9 mouse cellular contexts compared by ENCODE assay signal in genomic region chr10:96213876-96214275, GRCm38 (mm10).
A peak's percentile ranks its signal among the peaks of the same experiment; 100 is the strongest.
DNase-seq lines count a peak whose midpoint lies in the region; ATAC-seq and TF ChIP-seq lines count a peak whose summit lies in the region.
"Had no signal": no experiment of that assay in that cellular context is flagged by ENCODE, and none has a peak within 500 bp of the region (broad histone marks: within the 10 kb centered on the region; RNA-seq: fewer than 3 reads in every experiment).

No protein-coding gene starts in this region.

- no peaks in the 10 kb centered on the region for H3K9me3 ChIP-seq in CH12.LX (replicated peaks; ENCODE audit: low read length)
- H3K9me3 ChIP-seq in forebrain, embryonic 14.5 days (replicated peaks; ENCODE audit: control insufficient read depth, low read length), result no peaks in the 10 kb centered on the region
- H3K9me3 ChIP-seq in liver, embryonic 15.5 days (replicated peaks), result no peaks in the 10 kb centered on the region
- H3K9me3 ChIP-seq in neural tube, embryonic 12.5 days, result no peaks in the 10 kb centered on the region
- H3K9me3 ChIP-seq in stomach, postnatal 0 days (ENCODE audit: control insufficient read depth, low read length), result no peaks in the 10 kb centered on the region

- H3K27me3 ChIP-seq in CH12.LX (replicated peaks), result no peaks in the 10 kb centered on the region
- no peaks in the 10 kb centered on the region for H3K27me3 ChIP-seq in forebrain, embryonic 14.5 days (replicated peaks; ENCODE audit: control insufficient read depth, insufficient read depth, low read length)
- H3K27me3 ChIP-seq in liver, embryonic 15.5 days, result no peaks in the 10 kb centered on the region
- no peaks in the 10 kb centered on the region for H3K27me3 ChIP-seq in neural tube, embryonic 12.5 days (replicated peaks)
- no peaks in the 10 kb centered on the region for H3K27me3 ChIP-seq in stomach, postnatal 0 days (ENCODE audit: control insufficient read depth, insufficient read depth, low read length)

- dilution Hi-C loops in CH12.LX (cut with MboI; ENCODE audit: extremely low pct_ligation_motif_present, extremely low pct_unique_long_range_greater_than_20kb, low sequenced_read_pairs), result no loop called here

- H3K4me2 ChIP-seq in CH12.LX (ENCODE audit: insufficient read depth, low read depth, poor library complexity, severe bottlenecking), result 0 out of 2 replicates have a peak overlapping the region, but pooled peaks have one; percentile 34
- no peak overlapping the region for H3K4me2 ChIP-seq in forebrain, embryonic 14.5 days (ENCODE audit: low read length)
- peak overlapping the region; percentile 29 for H3K4me2 ChIP-seq in liver, embryonic 15.5 days
- H3K4me2 ChIP-seq in neural tube, embryonic 12.5 days (replicated peaks), result no peak overlapping the region
- H3K4me2 ChIP-seq in stomach, postnatal 0 days (replicated peaks; ENCODE audit: low read depth), result no peak overlapping the region

- TF ChIP-seq EP300 in CH12.LX (IDR thresholded peaks at IDR 0.05; ENCODE audit: low read length), result no peak
- no peak for TF ChIP-seq EP300 in stomach, postnatal 0 days (optimal IDR thresholded peaks at IDR 0.05)

- TF ChIP-seq POLR2A in CH12.LX (IDR thresholded peaks at IDR 0.05; ENCODE audit: low read depth, low read length), result no peak

- DNase-seq in CH12.LX (ENCODE audit: extremely low read depth), result peak; percentile 94
- DNase-seq in c-Kit-positive CD71-positive TER-119-positive erythroid progenitor cells, embryonic 14.5 days (ENCODE audit: low spot score), result peak; percentile 79
- peak; percentile 99 for DNase-seq in forebrain, embryonic 14.5 days (ENCODE audit: low spot score)
- peak; percentile 94 to 95 for DNase-seq in heart, postnatal 10 days
- peak; percentile 95 for DNase-seq in kidney, postnatal 4 days
- peak; percentile 91 for DNase-seq in stomach, postnatal 0 days (ENCODE audit: low spot score)

- H3K4me3 ChIP-seq in CH12.LX (replicated peaks in 1 of 3; ENCODE audit: low read depth in 2 of 3, low read length in 2 of 3, poor library complexity in 1 of 3), result no peak overlapping the region
- no peak overlapping the region for H3K4me3 ChIP-seq in forebrain, embryonic 14.5 days (ENCODE audit: low read depth, low read length)
- H3K4me3 ChIP-seq in liver, embryonic 15.5 days (replicated peaks), result no peak overlapping the region
- no peak overlapping the region for H3K4me3 ChIP-seq in neural tube, embryonic 12.5 days
- H3K4me3 ChIP-seq in stomach, postnatal 0 days (ENCODE audit: low read depth, low read length), result no peak overlapping the region

- TF ChIP-seq CTCF in CH12.LX (conservative IDR thresholded peaks at IDR 0.05 in 1 of 2, IDR thresholded peaks at IDR 0.05 in 1 of 2; ENCODE audit: low read depth in 2 of 2, low read length in 2 of 2), result peak; percentile 13 to 85; a peak in 2 of 4 replicates
- TF ChIP-seq CTCF in stomach, postnatal 0 days (IDR thresholded peaks at IDR 0.05; ENCODE audit: low read depth), result peak; percentile 96

- in situ Hi-C loops in CH12.LX (cut with MboI; ENCODE audit: low pct_ligation_motif_present, low pct_unique_long_range_greater_than_20kb, low sequenced_read_pairs), result loop anchor here (10.0 to 25.0 kb wide), 4 partner anchors 161 to 1101 kb away; no protein-coding TSS in a partner anchor

- intact Hi-C loops in heart, postnatal 10 days (cut with DNase I), result loop anchor here (1.0 to 10.0 kb wide), 9 partner anchors 82 to 1127 kb away; partner anchors contain the start of gene Btg1

- peaks cover 0 to 8% of the 10 kb centered on the region in 2 experiments; a peak in 1 of 4 replicates for H3K4me1 ChIP-seq in CH12.LX (ENCODE audit: control insufficient read depth in 1 of 2, insufficient read depth in 2 of 2)
- H3K4me1 ChIP-seq in forebrain, embryonic 14.5 days (ENCODE audit: control insufficient read depth, insufficient read depth, low read length), result no peaks in the 10 kb centered on the region
- H3K4me1 ChIP-seq in liver, embryonic 15.5 days (replicated peaks), result peaks cover 3% of the 10 kb centered on the region; the same call in 1 of the 2 replicates
- H3K4me1 ChIP-seq in neural tube, embryonic 12.5 days, result no peaks in the 10 kb centered on the region
- H3K4me1 ChIP-seq in stomach, postnatal 0 days (replicated peaks; ENCODE audit: control insufficient read depth, insufficient read depth), result no peaks in the 10 kb centered on the region

- no peaks in the 10 kb centered on the region for H3K79me2 ChIP-seq in CH12.LX (replicated peaks; ENCODE audit: control insufficient read depth, extremely low read depth, insufficient read depth, poor library complexity, severe bottlenecking)

- H3K27ac ChIP-seq in CH12.LX (ENCODE audit: insufficient read depth, low read depth), result no peak overlapping the region; the same call in 1 of the 2 replicates
- no peak overlapping the region for H3K27ac ChIP-seq in forebrain, embryonic 14.5 days (ENCODE audit: low read depth, low read length)
- H3K27ac ChIP-seq in liver, embryonic 15.5 days (replicated peaks), result no peak overlapping the region
- H3K27ac ChIP-seq in neural tube, embryonic 12.5 days, result no peak overlapping the region
- H3K27ac ChIP-seq in stomach, postnatal 0 days (replicated peaks), result no peak overlapping the region
- H3K27ac ChIP-seq: macrophage had no signal

- peak; percentile 92 for TF ChIP-seq RAD21 in CH12.LX (IDR thresholded peaks at IDR 0.05; ENCODE audit: low read depth, low read length)

- peak; percentile 93 for ATAC-seq in forebrain, embryonic 14.5 days
- no peak for ATAC-seq in liver, embryonic 15.5 days (ENCODE audit: insufficient read depth)
- peak; percentile 90 for ATAC-seq in neural tube, embryonic 12.5 days (ENCODE audit: low FRiP score, low read depth)
- ATAC-seq in stomach, postnatal 0 days (ENCODE audit: low FRiP score, low TSS enrichment), result peak; percentile 86

- no peak overlapping the region for H3K9ac ChIP-seq in CH12.LX (ENCODE audit: insufficient read depth, low read depth)
- H3K9ac ChIP-seq in forebrain, embryonic 14.5 days (ENCODE audit: low read length), result peak overlapping the region; percentile 21; the same call in 1 of the 2 replicates
- H3K9ac ChIP-seq in liver, embryonic 15.5 days, result no peak overlapping the region
- H3K9ac ChIP-seq in neural tube, embryonic 12.5 days, result no peak overlapping the region
- no peak overlapping the region for H3K9ac ChIP-seq in stomach, postnatal 0 days (ENCODE audit: low read length)

- under 1% methylated on average over 10 of the region's 10 CpGs for WGBS in forebrain, embryonic 14.5 days
- WGBS in liver, embryonic 15.5 days (ENCODE audit: insufficient replicate concordance), result 2% methylated on average over 10 of the region's 10 CpGs
- 2% methylated on average over 10 of the region's 10 CpGs for WGBS in neural tube, embryonic 12.5 days
- WGBS in stomach, postnatal 0 days, result 1% methylated on average over 10 of the region's 10 CpGs

- H3K36me3 ChIP-seq in CH12.LX (replicated peaks in 1 of 2; ENCODE audit: control insufficient read depth in 1 of 2, insufficient read depth in 1 of 2, low read length in 1 of 2), result no peaks in the 10 kb centered on the region
- H3K36me3 ChIP-seq in forebrain, embryonic 14.5 days (ENCODE audit: control insufficient read depth, insufficient read depth, low read length), result no peaks in the 10 kb centered on the region
- H3K36me3 ChIP-seq in liver, embryonic 15.5 days (replicated peaks), result no peaks in the 10 kb centered on the region
- H3K36me3 ChIP-seq in neural tube, embryonic 12.5 days, result no peaks in the 10 kb centered on the region
- no peaks in the 10 kb centered on the region for H3K36me3 ChIP-seq in stomach, postnatal 0 days (ENCODE audit: control insufficient read depth, insufficient read depth, low read length)

TF ChIP-seq in CH12.LX, 34 proteins besides CTCF, POLR2A, EP300 and RAD21 (continues in another document):
- TF ChIP-seq PAX5 (IDR thresholded peaks at IDR 0.05; ENCODE audit: low read length) (no peak), E2F4 (IDR thresholded peaks at IDR 0.05; ENCODE audit: insufficient replicate concordance, low read depth, low read length) (no peak), POLR2AphosphoS2 (IDR thresholded peaks at IDR 0.05; ENCODE audit: low read depth, low read length) (no peak), HCFC1 (IDR thresholded peaks at IDR 0.05; ENCODE audit: low read depth, low read length) (no peak; the same call in none of the 2 replicates), MXI1 (IDR thresholded peaks at IDR 0.05; ENCODE audit: low read depth, low read length) (no peak), CHD2 (IDR thresholded peaks at IDR 0.05; ENCODE audit: low read length) (peak; percentile 87), MEF2A (IDR thresholded peaks at IDR 0.05; ENCODE audit: borderline replicate concordance, low read depth, low read length) (peak; percentile 24; the same call in 1 of the 2 replicates), ZC3H11A (IDR thresholded peaks at IDR 0.05; ENCODE audit: low read depth, low read length) (peak; percentile 97), ZKSCAN1 (IDR thresholded peaks at IDR 0.05; ENCODE audit: borderline replicate concordance, low read depth, low read length) (no peak), USF1 (IDR thresholded peaks at IDR 0.05; ENCODE audit: low read depth, low read length) (no peak), NRF1 (IDR thresholded peaks at IDR 0.05; ENCODE audit: low read depth, low read length) (no peak), NELFE (IDR thresholded peaks at IDR 0.05; ENCODE audit: low read depth, low read length) (0 out of 2 replicates have a peak, but pooled peaks have one; percentile 28), JUND (conservative IDR thresholded peaks at IDR 0.05; ENCODE audit: low read depth, low read length) (no peak), BHLHE40 (IDR thresholded peaks at IDR 0.05; ENCODE audit: low read depth, low read length) (peak; percentile 59), JUN (IDR thresholded peaks at IDR 0.05; ENCODE audit: insufficient read depth, low read depth, low read length) (no peak), RCOR1 (conservative IDR thresholded peaks at IDR 0.05; ENCODE audit: low read depth, low read length) (no peak), MAX (IDR thresholded peaks at IDR 0.05; ENCODE audit: low read length) (no peak), IRF4 (IDR thresholded peaks at IDR 0.05; ENCODE audit: low read depth, low read length) (peak; percentile 44; the same call in 1 of the 2 replicates), MYC (IDR thresholded peaks at IDR 0.05; ENCODE audit: low read depth, low read length) (0 out of 2 replicates have a peak, but pooled peaks have one; percentile 36), ETS1 (conservative IDR thresholded peaks at IDR 0.05; ENCODE audit: low read depth, low read length) (no peak; the same call in 1 of the 2 replicates), USF2 (conservative IDR thresholded peaks at IDR 0.05; ENCODE audit: low read depth, low read length) (no peak), SMC3 (IDR thresholded peaks at IDR 0.05; ENCODE audit: low read depth, low read length) (peak; percentile 97), TBP (conservative IDR thresholded peaks at IDR 0.05; ENCODE audit: low read depth, low read length) (no peak), GABPA (IDR thresholded peaks at IDR 0.05; ENCODE audit: insufficient replicate concordance, low read depth, low read length) (no peak), ZMIZ1 (IDR thresholded peaks at IDR 0.05; ENCODE audit: low read depth, low read length) (no peak), ZNF384 (IDR thresholded peaks at IDR 0.05; ENCODE audit: low read depth, low read length) (peak; percentile 37)

Comparison
In these comparisons a context has a peak if more than half of its experiments do, and no peak if none do; other contexts are left out.
1. H3K4me2 ChIP-seq: peak in CH12.LX (single experiment) and liver, embryonic 15.5 days (single experiment); none in forebrain, embryonic 14.5 days (single experiment), neural tube, embryonic 12.5 days (single experiment) and stomach, postnatal 0 days (single experiment).
2. Peak in every context shown above with its lines, with median percentiles within 50 percentile points of each other: DNase-seq.